Mouse (Mus musculus): Measurements from ENCODE around the gene Manba. TPM values are rescaled to one million over a fixed set of nuclear protein-coding genes. Genes with fewer than 3 reads are reported as not detected.

The Manba gene
- polyA plus RNA-seq, 1 experiment: 4.8 TPM

- no peak for TF ChIP-seq REST (IDR thresholded peaks at IDR 0.05; ENCODE audit: insufficient read depth, insufficient read length)
- TF ChIP-seq CEBPB (IDR thresholded peaks at IDR 0.05; ENCODE audit: insufficient read depth, poor library complexity, severe bottlenecking): no peak
- TF ChIP-seq MYOD1 (IDR thresholded peaks at IDR 0.05; ENCODE audit: control insufficient read depth in 1 of 3, insufficient read length in 2 of 3, low read depth in 2 of 3): no peak
- Histone ChIP-seq H3K4me3 (no peak overlapping the region), H3K27me3 (ENCODE audit: control insufficient read depth, insufficient read depth, insufficient read length) (no peaks in the 10 kb centered on the region), H3ac (ENCODE audit: control insufficient read depth, insufficient read length) (no peak overlapping the region), H3K79me2 (ENCODE audit: control insufficient read depth, insufficient read depth) (no peaks in the 10 kb centered on the region), H3K4me2 (ENCODE audit: low read depth) (no peak overlapping the region), H3K36me3 (ENCODE audit: control insufficient read depth, insufficient read depth) (peaks cover 35% of the 10 kb centered on the region)
Observed at GRCm38 (mm10) chr3:135597014-135597413, 111.6 kb downstream of the Manba start.

DNA sequence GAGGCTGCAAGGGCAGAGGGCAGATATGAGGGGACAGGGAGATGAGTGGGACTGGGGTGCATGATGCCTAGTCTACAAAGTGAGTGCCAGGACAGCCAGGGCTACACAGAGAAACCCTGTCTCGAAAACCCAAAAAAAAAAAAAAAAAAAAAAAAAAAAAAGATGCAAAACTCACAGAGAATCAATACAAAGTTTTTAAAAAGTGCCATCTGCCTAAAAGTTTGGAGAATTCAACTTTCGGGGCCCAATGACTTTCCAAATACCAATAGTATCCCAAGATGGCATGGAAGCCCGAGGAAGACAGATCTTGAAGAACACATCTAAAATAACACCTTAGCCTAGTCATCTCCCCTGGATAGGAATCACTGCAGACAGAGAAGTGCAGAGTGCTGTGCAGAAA lies 112.9 kb downstream of the Manba start:
- H3K4me2 ChIP-seq (ENCODE audit: low read depth): no peak overlapping the region
- H3K4me3 ChIP-seq: no peak overlapping the region
- TF ChIP-seq SRF (IDR thresholded peaks at IDR 0.05; ENCODE audit: control insufficient read depth, insufficient read length, low read depth) (no peak), MYOG (IDR thresholded peaks at IDR 0.05; ENCODE audit: control insufficient read depth in 1 of 3, insufficient read depth in 1 of 3, insufficient read length in 2 of 3, low read depth in 2 of 3) (no peak), CEBPB (IDR thresholded peaks at IDR 0.05; ENCODE audit: insufficient read depth, poor library complexity, severe bottlenecking) (no peak), USF1 (IDR thresholded peaks at IDR 0.05; ENCODE audit: low read depth) (no peak)
- H3K36me3 ChIP-seq (ENCODE audit: control insufficient read depth, insufficient read depth): peaks cover 37% of the 10 kb centered on the region
- no peak overlapping the region for H3ac ChIP-seq (ENCODE audit: control insufficient read depth, insufficient read length)
- H3K27me3 ChIP-seq (ENCODE audit: control insufficient read depth, insufficient read depth, insufficient read length): no peaks in the 10 kb centered on the region
- H3K79me2 ChIP-seq (ENCODE audit: control insufficient read depth, insufficient read depth): no peaks in the 10 kb centered on the region

- Histone ChIP-seq H3ac (ENCODE audit: control insufficient read depth, insufficient read length) (no peak overlapping the region), H3K36me3 (ENCODE audit: control insufficient read depth, insufficient read depth) (peaks cover 38% of the 10 kb centered on the region), H3K79me2 (ENCODE audit: control insufficient read depth, insufficient read depth) (no peaks in the 10 kb centered on the region), H3K27me3 (ENCODE audit: control insufficient read depth, insufficient read depth, insufficient read length) (no peaks in the 10 kb centered on the region), H3K4me2 (ENCODE audit: low read depth) (no peak overlapping the region), H3K4me3 (no peak overlapping the region)
- TF ChIP-seq E2F4 (IDR thresholded peaks at IDR 0.05; ENCODE audit: insufficient read depth) (no peak), MAX (IDR thresholded peaks at IDR 0.05; ENCODE audit: low read depth) (no peak), POLR2A (IDR thresholded peaks at IDR 0.05; ENCODE audit: insufficient read length, low read depth) (no peak)
Observed at GRCm38 (mm10) chr3:135602731-135603130, 117.3 kb downstream of the Manba start.

GRCm38 (mm10) chr3:135604626-135605417 lies 119.4 kb downstream of the Manba start:
- H3K4me2 ChIP-seq (ENCODE audit: low read depth): no peak overlapping the region
- TF ChIP-seq POLR2AphosphoS2 (IDR thresholded peaks at IDR 0.05; ENCODE audit: insufficient read length, low read depth) (no peak), MYOD1 (IDR thresholded peaks at IDR 0.05; ENCODE audit: control insufficient read depth in 1 of 3, insufficient read length in 2 of 3, low read depth in 2 of 3) (no peak), REST (IDR thresholded peaks at IDR 0.05; ENCODE audit: insufficient read depth, insufficient read length) (no peak), POLR2A (IDR thresholded peaks at IDR 0.05; ENCODE audit: insufficient read length, low read depth) (no peak), E2F4 (IDR thresholded peaks at IDR 0.05; ENCODE audit: insufficient read depth) (no peak), MYOG (IDR thresholded peaks at IDR 0.05; ENCODE audit: control insufficient read depth in 1 of 3, insufficient read depth in 1 of 3, insufficient read length in 2 of 3, low read depth in 2 of 3) (no peak), TCF3 (IDR thresholded peaks at IDR 0.05; ENCODE audit: insufficient read length, low read depth) (no peak), MAX (IDR thresholded peaks at IDR 0.05; ENCODE audit: low read depth) (no peak), CEBPB (IDR thresholded peaks at IDR 0.05; ENCODE audit: insufficient read depth, poor library complexity, severe bottlenecking) (no peak), USF1 (IDR thresholded peaks at IDR 0.05; ENCODE audit: low read depth) (no peak), TCF12 (IDR thresholded peaks at IDR 0.05; ENCODE audit: insufficient read depth, poor library complexity, severe bottlenecking) (no peak), SRF (IDR thresholded peaks at IDR 0.05; ENCODE audit: control insufficient read depth, insufficient read length, low read depth) (no peak)
- H3K36me3 ChIP-seq (ENCODE audit: control insufficient read depth, insufficient read depth): peaks cover 51% of the 10 kb centered on the region
- no peak overlapping the region for H3K4me3 ChIP-seq
- H3ac ChIP-seq (ENCODE audit: control insufficient read depth, insufficient read length): no peak overlapping the region
- H3K27me3 ChIP-seq (ENCODE audit: control insufficient read depth, insufficient read depth, insufficient read length): no peaks in the 10 kb centered on the region
- no peaks in the 10 kb centered on the region for H3K79me2 ChIP-seq (ENCODE audit: control insufficient read depth, insufficient read depth)

GRCm38 (mm10) chr3:135605474-135605873 lies 120.1 kb downstream of the Manba start:
- Histone ChIP-seq H3K4me3 (no peak overlapping the region), H3K79me2 (ENCODE audit: control insufficient read depth, insufficient read depth) (no peaks in the 10 kb centered on the region), H3ac (ENCODE audit: control insufficient read depth, insufficient read length) (no peak overlapping the region), H3K27me3 (ENCODE audit: control insufficient read depth, insufficient read depth, insufficient read length) (no peaks in the 10 kb centered on the region), H3K4me2 (ENCODE audit: low read depth) (no peak overlapping the region), H3K36me3 (ENCODE audit: control insufficient read depth, insufficient read depth) (peaks cover 52% of the 10 kb centered on the region)
- TF ChIP-seq REST (IDR thresholded peaks at IDR 0.05; ENCODE audit: insufficient read depth, insufficient read length) (no peak), TCF3 (IDR thresholded peaks at IDR 0.05; ENCODE audit: insufficient read length, low read depth) (no peak), MAX (IDR thresholded peaks at IDR 0.05; ENCODE audit: low read depth) (no peak), MYOG (IDR thresholded peaks at IDR 0.05; ENCODE audit: control insufficient read depth in 1 of 3, insufficient read depth in 1 of 3, insufficient read length in 2 of 3, low read depth in 2 of 3) (no peak), POLR2AphosphoS2 (IDR thresholded peaks at IDR 0.05; ENCODE audit: insufficient read length, low read depth) (no peak), USF1 (IDR thresholded peaks at IDR 0.05; ENCODE audit: low read depth) (no peak), TCF12 (IDR thresholded peaks at IDR 0.05; ENCODE audit: insufficient read depth, poor library complexity, severe bottlenecking) (no peak), E2F4 (IDR thresholded peaks at IDR 0.05; ENCODE audit: insufficient read depth) (no peak), MYOD1 (IDR thresholded peaks at IDR 0.05; ENCODE audit: control insufficient read depth in 1 of 3, insufficient read length in 2 of 3, low read depth in 2 of 3) (no peak), POLR2A (IDR thresholded peaks at IDR 0.05; ENCODE audit: insufficient read length, low read depth) (no peak), SRF (IDR thresholded peaks at IDR 0.05; ENCODE audit: control insufficient read depth, insufficient read length, low read depth) (no peak), CEBPB (IDR thresholded peaks at IDR 0.05; ENCODE audit: insufficient read depth, poor library complexity, severe bottlenecking) (no peak)
